Mouse (Mus musculus): ENCODE measurements around the gene Slc47a1.
"Not testable (repeated sequence)": the region's sequence is repeated elsewhere in the genome, so short reads cannot be mapped to it uniquely, and the experiment has no call there.

The Slc47a1 gene

GRCm38 (mm10) chr11:61310321-61310720, 67.8 kb downstream of the Slc47a1 start:
- no peak for DNase-seq

GRCm38 (mm10) chr11:61309831-61310230, 68.3 kb downstream of the Slc47a1 start:
- DNase-seq: no peak

GRCm38 (mm10) chr11:61307795-61308194, 70.3 kb downstream of the Slc47a1 start:
- no peak for DNase-seq

GRCm38 (mm10) chr11:61305377-61305776, 72.8 kb downstream of the Slc47a1 start:
- no peak for DNase-seq

GRCm38 (mm10) chr11:61304535-61304934, 73.6 kb downstream of the Slc47a1 start:
- not testable (repeated sequence) for DNase-seq

- peak; percentile 30 for DNase-seq
Observed at GRCm38 (mm10) chr11:61300716-61301392, 77.3 kb downstream of the Slc47a1 start.

- DNase-seq: no peak
Observed at GRCm38 (mm10) chr11:61300205-61300604, 77.9 kb downstream of the Slc47a1 start.

GRCm38 (mm10) chr11:61297901-61298300, 80.2 kb downstream of the Slc47a1 start:
- DNase-seq: no peak

- DNase-seq: no peak
Observed at GRCm38 (mm10) chr11:61297326-61297725, 80.8 kb downstream of the Slc47a1 start.

- DNase-seq: no peak
Observed at GRCm38 (mm10) chr11:61296556-61296955, 81.6 kb downstream of the Slc47a1 start.

GRCm38 (mm10) chr11:61295556-61295955, 82.6 kb downstream of the Slc47a1 start:
- DNase-seq: no peak

GRCm38 (mm10) chr11:61294431-61294830, 83.7 kb downstream of the Slc47a1 start:
- DNase-seq: no peak
